Mouse (Mus musculus): ENCODE measurements around the gene Mllt1. TPM values are rescaled to one million over a fixed set of nuclear protein-coding genes. Genes with fewer than 3 reads are reported as not detected.
A peak's percentile ranks its signal among the peaks of the same experiment; 100 is the strongest.

Mllt1 gene
- polyA plus RNA-seq, 1 experiment = 134 TPM

- Histone ChIP-seq H3K4me1 (replicated peaks; ENCODE audit: control insufficient read depth, insufficient read depth, low read length) (peaks cover 4% of the 10 kb centered on the region), H3K27me3 (ENCODE audit: control insufficient read depth, insufficient read depth, low read length) (no peaks in the 10 kb centered on the region), H3K4me3 (ENCODE audit: control insufficient read depth, insufficient read depth, low read length) (no peak overlapping the region), H3K27ac (ENCODE audit: control insufficient read depth, insufficient read depth, low read length) (no peak overlapping the region), H3K36me3 (ENCODE audit: control insufficient read depth, insufficient read depth, low read length) (no peaks in the 10 kb centered on the region)
- WGBS = 87% methylated on average over 8 of the region's 8 CpGs
- no peak for DNase-seq
- TF ChIP-seq POLR2A (IDR thresholded peaks at IDR 0.05; ENCODE audit: control insufficient read depth, extremely low read depth, insufficient read depth, low read length, poor library complexity) (no peak), CTCF (IDR thresholded peaks at IDR 0.05; ENCODE audit: borderline replicate concordance, control insufficient read depth, extremely low read depth, insufficient read depth, low read length, poor library complexity) (no peak)
Observed at GRCm38 (mm10) chr17:56876981-56877380, 58.2 kb downstream of the Mllt1 start.

DNA sequence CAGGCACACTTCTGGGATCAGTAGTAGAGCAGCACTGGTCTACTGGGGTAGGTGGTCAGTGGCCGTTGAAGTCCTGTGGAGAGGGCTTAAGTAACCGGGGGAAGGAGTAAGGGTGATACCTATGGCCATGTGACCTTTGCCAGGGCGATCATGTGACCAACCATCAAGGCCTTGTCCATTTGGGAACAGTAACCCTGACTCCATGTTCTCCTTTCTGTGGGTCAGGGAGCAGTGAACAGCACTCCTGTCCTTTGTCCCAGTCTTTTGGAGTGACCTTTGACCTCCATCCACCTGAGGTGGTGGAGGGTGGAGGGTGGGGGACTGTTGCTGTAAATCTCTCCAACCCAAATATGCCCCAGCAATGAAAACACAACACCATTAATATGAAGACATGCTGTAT lies 58.8 kb downstream of the Mllt1 start:
- Histone ChIP-seq H3K4me3 (ENCODE audit: control insufficient read depth, insufficient read depth, low read length) (no peak overlapping the region), H3K36me3 (ENCODE audit: control insufficient read depth, insufficient read depth, low read length) (no peaks in the 10 kb centered on the region), H3K27me3 (ENCODE audit: control insufficient read depth, insufficient read depth, low read length) (no peaks in the 10 kb centered on the region), H3K27ac (ENCODE audit: control insufficient read depth, insufficient read depth, low read length) (no peak overlapping the region), H3K4me1 (replicated peaks; ENCODE audit: control insufficient read depth, insufficient read depth, low read length) (peaks cover 4% of the 10 kb centered on the region)
- TF ChIP-seq POLR2A (IDR thresholded peaks at IDR 0.05; ENCODE audit: control insufficient read depth, extremely low read depth, insufficient read depth, low read length, poor library complexity) = no peak
- no peak for TF ChIP-seq CTCF (IDR thresholded peaks at IDR 0.05; ENCODE audit: borderline replicate concordance, control insufficient read depth, extremely low read depth, insufficient read depth, low read length, poor library complexity)
- DNase-seq = no peak
- 98% methylated on average over 3 of the region's 3 CpGs for WGBS

DNA sequence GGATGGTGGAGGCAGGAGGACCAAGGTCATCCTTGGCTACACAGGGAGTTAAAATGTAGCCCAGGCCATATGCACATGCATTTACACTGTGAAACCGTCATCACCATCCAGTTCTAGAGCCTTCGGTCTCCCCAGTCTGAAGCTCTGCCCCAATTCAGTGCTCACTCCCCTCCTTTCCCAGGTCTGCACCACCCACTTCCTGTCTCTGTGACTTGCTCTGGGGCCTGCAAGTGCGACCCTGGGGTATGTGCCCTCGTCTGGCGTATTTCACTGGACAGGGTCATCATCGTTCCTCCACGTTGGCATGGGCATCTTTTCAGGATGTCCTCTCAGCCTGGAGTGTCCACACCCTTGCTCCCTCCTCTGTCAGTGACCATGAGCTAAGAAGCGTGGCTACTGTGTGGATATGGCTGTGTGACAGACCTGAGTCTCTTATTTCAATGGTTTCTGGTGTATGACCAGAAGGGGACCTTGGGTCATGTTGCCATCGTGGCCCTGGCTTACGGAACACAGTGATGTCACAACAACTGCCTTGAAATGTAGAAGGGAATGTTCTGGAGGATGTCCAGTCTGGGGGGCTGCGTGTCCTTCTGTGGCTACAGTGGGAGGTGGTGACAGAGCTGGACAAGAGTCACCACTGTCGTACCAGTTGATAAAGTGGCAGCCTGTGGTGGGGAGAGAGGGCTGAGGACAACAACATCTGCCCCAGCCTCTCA lies 60.1 kb downstream of the Mllt1 start, which contains the start of gene 1700061G19Rik:
1700061G19Rik (plus strand) TSS at position 542 of the 716 bp plus-strand sequence.
- 73% methylated on average over 12 of the region's 12 CpGs for WGBS
- no peak within 1 kb of the TSS for H3K27ac ChIP-seq (ENCODE audit: control insufficient read depth, insufficient read depth, low read length)
- no peak within 1 kb of the TSS for H3K4me3 ChIP-seq (ENCODE audit: control insufficient read depth, insufficient read depth, low read length)
- H3K27me3 ChIP-seq (ENCODE audit: control insufficient read depth, insufficient read depth, low read length) = no peaks in the 10 kb centered on the region
- H3K36me3 ChIP-seq (ENCODE audit: control insufficient read depth, insufficient read depth, low read length) = no peaks in the 10 kb centered on the region
- peaks cover 4% of the 10 kb centered on the region for H3K4me1 ChIP-seq (replicated peaks; ENCODE audit: control insufficient read depth, insufficient read depth, low read length)
- TF ChIP-seq POLR2A (IDR thresholded peaks at IDR 0.05; ENCODE audit: control insufficient read depth, extremely low read depth, insufficient read depth, low read length, poor library complexity) (no peak), CTCF (IDR thresholded peaks at IDR 0.05; ENCODE audit: borderline replicate concordance, control insufficient read depth, extremely low read depth, insufficient read depth, low read length, poor library complexity) (no peak)
- peak; percentile 41 for DNase-seq

GRCm38 (mm10) chr17:56874237-56874636 lies 61.0 kb downstream of the Mllt1 start, which contains the start of gene Acsbg2:
Gene Acsbg2 (minus strand): TSS chr17:56874447.
- Histone ChIP-seq H3K27ac (ENCODE audit: control insufficient read depth, insufficient read depth, low read length) (no peak within 1 kb of the TSS), H3K27me3 (ENCODE audit: control insufficient read depth, insufficient read depth, low read length) (no peaks in the 10 kb centered on the region), H3K4me1 (replicated peaks; ENCODE audit: control insufficient read depth, insufficient read depth, low read length) (peaks cover 4% of the 10 kb centered on the region), H3K36me3 (ENCODE audit: control insufficient read depth, insufficient read depth, low read length) (no peaks in the 10 kb centered on the region), H3K4me3 (ENCODE audit: control insufficient read depth, insufficient read depth, low read length) (no peak within 1 kb of the TSS)
- 88% methylated on average over 2 of the region's 2 CpGs for WGBS
- TF ChIP-seq CTCF (IDR thresholded peaks at IDR 0.05; ENCODE audit: borderline replicate concordance, control insufficient read depth, extremely low read depth, insufficient read depth, low read length, poor library complexity) (no peak), POLR2A (IDR thresholded peaks at IDR 0.05; ENCODE audit: control insufficient read depth, extremely low read depth, insufficient read depth, low read length, poor library complexity) (no peak)
- DNase-seq = no peak

GRCm38 (mm10) chr17:56872512-56872911 lies 62.7 kb downstream of the Mllt1 start:
- Histone ChIP-seq H3K27me3 (ENCODE audit: control insufficient read depth, insufficient read depth, low read length) (no peaks in the 10 kb centered on the region), H3K4me3 (ENCODE audit: control insufficient read depth, insufficient read depth, low read length) (no peak overlapping the region), H3K36me3 (ENCODE audit: control insufficient read depth, insufficient read depth, low read length) (no peaks in the 10 kb centered on the region), H3K27ac (ENCODE audit: control insufficient read depth, insufficient read depth, low read length) (no peak overlapping the region), H3K4me1 (replicated peaks; ENCODE audit: control insufficient read depth, insufficient read depth, low read length) (peaks cover 4% of the 10 kb centered on the region)
- DNase-seq = no peak
- 85% methylated on average over 7 of the region's 7 CpGs for WGBS
- TF ChIP-seq POLR2A (IDR thresholded peaks at IDR 0.05; ENCODE audit: control insufficient read depth, extremely low read depth, insufficient read depth, low read length, poor library complexity) = no peak
- no peak for TF ChIP-seq CTCF (IDR thresholded peaks at IDR 0.05; ENCODE audit: borderline replicate concordance, control insufficient read depth, extremely low read depth, insufficient read depth, low read length, poor library complexity)

DNA sequence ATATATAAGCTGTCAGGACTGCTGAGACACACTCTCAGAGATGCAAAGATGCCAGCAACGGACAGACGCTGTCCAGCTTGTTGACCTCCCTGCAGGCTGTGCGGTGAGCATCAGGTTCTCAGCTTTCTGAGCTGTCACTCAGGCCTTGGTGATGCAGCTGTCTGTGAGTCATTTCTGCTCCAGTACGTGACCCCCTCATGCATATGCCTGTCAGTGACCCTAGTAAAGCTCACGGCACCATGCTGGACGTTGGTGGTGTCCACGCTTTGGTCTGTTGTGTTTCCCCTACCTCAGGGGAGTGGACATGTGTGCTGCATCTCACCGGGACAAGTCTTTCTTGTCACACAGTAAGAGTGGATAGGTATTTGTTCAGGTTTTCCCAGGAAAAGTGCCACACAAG lies 63.4 kb downstream of the Mllt1 start:
- no peak for TF ChIP-seq POLR2A (IDR thresholded peaks at IDR 0.05; ENCODE audit: control insufficient read depth, extremely low read depth, insufficient read depth, low read length, poor library complexity)
- TF ChIP-seq CTCF (IDR thresholded peaks at IDR 0.05; ENCODE audit: borderline replicate concordance, control insufficient read depth, extremely low read depth, insufficient read depth, low read length, poor library complexity) = no peak
- 93% methylated on average over 8 of the region's 8 CpGs for WGBS

More for the DNA sequence above, 63.4 kb downstream of the Mllt1 start:
- H3K4me3 ChIP-seq (ENCODE audit: control insufficient read depth, insufficient read depth, low read length) = no peak overlapping the region
- H3K36me3 ChIP-seq (ENCODE audit: control insufficient read depth, insufficient read depth, low read length) = no peaks in the 10 kb centered on the region
- no peaks in the 10 kb centered on the region for H3K27me3 ChIP-seq (ENCODE audit: control insufficient read depth, insufficient read depth, low read length)
- no peak for DNase-seq
- no peak overlapping the region for H3K27ac ChIP-seq (ENCODE audit: control insufficient read depth, insufficient read depth, low read length)
- peaks cover 4% of the 10 kb centered on the region for H3K4me1 ChIP-seq (replicated peaks; ENCODE audit: control insufficient read depth, insufficient read depth, low read length)
